9 mouse cellular contexts compared by ENCODE assay signal in the genomic region with DNA sequence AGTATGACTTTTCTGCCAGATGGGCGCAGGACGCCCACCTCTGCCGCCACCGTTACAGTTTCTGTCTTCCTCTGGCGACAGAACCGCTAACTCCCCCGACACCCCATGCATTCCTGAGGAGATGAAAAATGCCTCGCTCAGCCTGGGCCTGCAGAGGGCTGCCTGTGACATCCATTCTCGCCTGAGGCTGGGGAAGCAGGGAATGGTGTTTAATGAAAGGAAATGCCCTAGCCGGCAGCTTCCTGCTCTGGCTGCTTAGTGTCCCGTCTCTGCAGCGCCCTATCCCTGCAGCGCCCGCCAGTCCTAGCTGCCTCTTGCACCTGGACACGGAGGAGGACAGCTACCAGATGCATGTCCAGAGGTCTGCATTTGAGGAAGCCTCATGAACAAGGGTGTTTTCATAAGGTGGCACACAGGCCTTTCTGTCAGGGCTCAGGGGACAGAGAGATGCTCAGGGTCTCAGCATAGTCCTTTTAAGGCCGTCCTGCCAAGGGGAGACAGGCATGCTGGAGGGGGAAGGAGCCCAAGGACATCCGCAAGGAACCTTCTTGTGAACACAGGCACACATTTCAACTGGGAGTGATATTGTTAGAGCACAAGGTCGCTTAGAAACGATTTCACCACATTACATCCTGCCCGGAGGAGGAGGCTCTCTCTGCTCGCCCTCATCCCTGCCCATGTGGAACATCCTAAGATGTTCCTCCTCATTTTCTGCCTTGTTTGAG. TPM values are rescaled to one million over a fixed set of nuclear protein-coding genes. Genes with fewer than 3 reads are reported as not detected.
DNase-seq lines count a peak whose midpoint lies in the region; ATAC-seq and TF ChIP-seq lines count a peak whose summit lies in the region.
"Had no signal": no experiment of that assay in that cellular context is flagged by ENCODE, and none has a peak within 500 bp of the region (broad histone marks: within the 10 kb centered on the region; RNA-seq: fewer than 3 reads in every experiment).

No protein-coding gene starts in this region.

- 14% methylated on average over 21 of the region's 21 CpGs for WGBS in heart, adult 2 months
- WGBS in heart, postnatal 0 days: 12% methylated on average over 21 of the region's 21 CpGs

- no peak for DNase-seq in heart, adult 2 months
- no peak for DNase-seq in heart, postnatal 14 days
- peak; percentile 92 for DNase-seq in brain, adult 2 months (ENCODE audit: low read depth, low spot score)
- DNase-seq in heart, postnatal 0 days (ENCODE audit: low spot score): peak; percentile 21
- DNase-seq in left cerebral cortex, postnatal 25 days (ENCODE audit: low spot score in 2 of 2): peak; percentile 83 to 96
- DNase-seq in right cerebral cortex, postnatal 4 days: peak; percentile 45
- no peak for DNase-seq in urinary bladder, postnatal 36 days (ENCODE audit: low spot score in 2 of 2)
- DNase-seq in ovary, adult 18-20 months (ENCODE audit: low spot score): no peak

- H3K4me1 ChIP-seq in heart, adult 2 months (ENCODE audit: control insufficient read depth, insufficient read depth, low read length): peaks cover 11% of the 10 kb centered on the region
- H3K4me1 ChIP-seq in heart, postnatal 0 days (ENCODE audit: control insufficient read depth, insufficient read depth): peaks cover 18% of the 10 kb centered on the region

- no peak for TF ChIP-seq EP300 in heart, adult 2 months (IDR thresholded peaks at IDR 0.05; ENCODE audit: insufficient read depth, low read depth, low read length)
- TF ChIP-seq EP300 in heart, postnatal 0 days (IDR thresholded peaks at IDR 0.05; ENCODE audit: low read depth): no peak

- peak; percentile 25; the same call in 1 of the 2 replicates for ATAC-seq in heart, postnatal 0 days (ENCODE audit: insufficient read depth, low read depth)

- H3K9me3 ChIP-seq in heart, postnatal 0 days (replicated peaks; ENCODE audit: control insufficient read depth, low read length): no peaks in the 10 kb centered on the region

- no peaks in the 10 kb centered on the region for H3K27me3 ChIP-seq in heart, adult 2 months (ENCODE audit: control insufficient read depth, insufficient read depth, low read length)
- H3K27me3 ChIP-seq in heart, postnatal 0 days (ENCODE audit: control insufficient read depth, insufficient read depth, low read length): peaks cover 9% of the 10 kb centered on the region; the same call in 1 of the 2 replicates

- H3K9ac ChIP-seq in heart, adult 2 months (ENCODE audit: low read depth, low read length): 0 out of 2 replicates have a peak overlapping the region, but pooled peaks have one; percentile 1
- 0 out of 2 replicates have a peak overlapping the region, but pooled peaks have one; percentile 14 for H3K9ac ChIP-seq in heart, postnatal 0 days (replicated peaks; ENCODE audit: low read depth, low read length)

- H3K36me3 ChIP-seq in heart, adult 2 months (ENCODE audit: control insufficient read depth, insufficient read depth, low read length): no peaks in the 10 kb centered on the region
- no peaks in the 10 kb centered on the region for H3K36me3 ChIP-seq in heart, postnatal 0 days (replicated peaks; ENCODE audit: control insufficient read depth, insufficient read depth, low read length)

- TF ChIP-seq POLR2A in heart, adult 2 months (IDR thresholded peaks at IDR 0.05; ENCODE audit: insufficient read depth, low read depth, low read length): no peak

- H3K79me2 ChIP-seq in heart, adult 2 months (replicated peaks; ENCODE audit: control insufficient read depth, insufficient read depth, low read length): no peaks in the 10 kb centered on the region

- intact Hi-C loops in heart, adult 2 months (cut with DNase I): no loop called here
- intact Hi-C loops in heart, postnatal 14 days (cut with DNase I): no loop called here
- intact Hi-C loops in left cerebral cortex, postnatal 25 days (cut with DNase I): loop anchor here (1.0 to 5.0 kb wide), 3 partner anchors 68 to 251 kb away; partner anchors contain the start of gene Fbxl16

- peak overlapping the region; percentile 58 for H3K4me2 ChIP-seq in heart, postnatal 0 days (ENCODE audit: low read depth, low read length)

- H3K4me3 ChIP-seq in heart, adult 2 months: peak overlapping the region; percentile 24; the same call in 1 of the 2 replicates
- H3K4me3 ChIP-seq in heart, postnatal 0 days (ENCODE audit: low read depth, low read length): peak overlapping the region; percentile 18

- TF ChIP-seq CTCF in heart, adult 2 months (IDR thresholded peaks at IDR 0.05): no peak
- TF ChIP-seq CTCF in heart, postnatal 0 days (IDR thresholded peaks at IDR 0.05; ENCODE audit: low read depth): no peak

- no peak overlapping the region for H3K27ac ChIP-seq in heart, adult 2 months
- no peak overlapping the region for H3K27ac ChIP-seq in heart, postnatal 0 days (ENCODE audit: low read depth)

RNA-seq across cellular contexts. Expression of gene Sox8, which starts 13.7 kb away (rescaled TPM):
- total RNA-seq in heart, adult 2 months (2021): under 1 TPM; 0.30 to 0.44 TPM
- polyA plus RNA-seq in heart, adult 2 months (2012; rRNA removed): 0.57 and 0.67 TPM in 2 replicates
- under 1 TPM; 0.56 to 0.67 TPM for total RNA-seq in heart, postnatal 14 days (2021)
- total RNA-seq in heart, postnatal 0 days (2014; rRNA removed; ENCODE audit: low replicate concordance): not detected in 2 replicates
- polyA plus RNA-seq in heart, postnatal 0 days (2015; fragmentation: Nextera tagmentation; extraction: Ambion mirVana): 0.11 and 0.37 TPM in 2 replicates
- 10 to 100 TPM; 52.1 to 55.3 TPM for total RNA-seq in left cerebral cortex, postnatal 25 days (2021)

RNA-seq across cellular contexts. Expression of gene Lmf1, which starts 22.1 kb away (rescaled TPM):
- total RNA-seq in heart, adult 2 months (2021): 10 to 100 TPM; 28.7 to 33.5 TPM
- polyA plus RNA-seq in heart, adult 2 months (2012; rRNA removed): 32.7 and 41.8 TPM in 2 replicates
- total RNA-seq in heart, postnatal 14 days (2021): 10 to 100 TPM; 26.2 to 28.0 TPM
- total RNA-seq in heart, postnatal 0 days (2014; rRNA removed; ENCODE audit: low replicate concordance): 44.9 and 52.8 TPM in 2 replicates
- 30.6 and 34.3 TPM in 2 replicates for polyA plus RNA-seq in heart, postnatal 0 days (2015; fragmentation: Nextera tagmentation; extraction: Ambion mirVana)
- total RNA-seq in left cerebral cortex, postnatal 25 days (2021): 10 to 100 TPM; 20.4 to 23.7 TPM

RNA-seq across cellular contexts. Expression of gene Sstr5, which starts 59.7 kb away (rescaled TPM):
- total RNA-seq in heart, adult 2 months (2021): not detected
- polyA plus RNA-seq in heart, adult 2 months (2012; rRNA removed): not detected in 2 replicates
- total RNA-seq in heart, postnatal 14 days (2021): not detected
- total RNA-seq in heart, postnatal 0 days (2014; rRNA removed; ENCODE audit: low replicate concordance): 0.12 TPM in 1 of 2 replicates, not detected in the other
- not detected in 2 replicates for polyA plus RNA-seq in heart, postnatal 0 days (2015; fragmentation: Nextera tagmentation; extraction: Ambion mirVana)
- under 1 TPM in 1 of 2 experiments, not detected in 1; 0.60 TPM for total RNA-seq in left cerebral cortex, postnatal 25 days (2021)
- polyA plus RNA-seq: C2C12 had no signal

Comparison
In these comparisons a context has a peak if more than half of its experiments do, and no peak if none do; other contexts are left out.
1. DNase-seq: peak in brain, adult 2 months (single experiment), heart, postnatal 0 days (single experiment), left cerebral cortex, postnatal 25 days (2 of 2) and right cerebral cortex, postnatal 4 days (single experiment); none in heart, adult 2 months (0 of 2), heart, postnatal 14 days (0 of 2), urinary bladder, postnatal 36 days (0 of 2) and ovary, adult 18-20 months (single experiment).
2. RNA of gene Sox8, which starts 13.7 kb away (total RNA-seq): 52.1 to 55.3 TPM in left cerebral cortex, postnatal 25 days; 0.56 to 0.67 TPM in heart, postnatal 14 days, 0.30 to 0.44 TPM in heart, adult 2 months and not detected in heart, postnatal 0 days; every median in the first group is over 10 times any median in the second.